Mouse (Mus musculus) lung, postnatal 0 days (tissue): ENCODE results near the gene Camkmt.

Experiments used
- CTCF ChIP-seq: IDR thresholded peaks from 2 replicates; pipeline ENCODE4 v1.5.1; 2016; ENCODE audit warnings: antibody characterized with exemption, mild to moderate bottlenecking
- EP300 ChIP-seq: IDR thresholded peaks from 2 replicates; pipeline ENCODE4 v1.6.1; 2016; ENCODE audit warnings: antibody characterized with exemption, mild to moderate bottlenecking, control low read depth

DNA sequence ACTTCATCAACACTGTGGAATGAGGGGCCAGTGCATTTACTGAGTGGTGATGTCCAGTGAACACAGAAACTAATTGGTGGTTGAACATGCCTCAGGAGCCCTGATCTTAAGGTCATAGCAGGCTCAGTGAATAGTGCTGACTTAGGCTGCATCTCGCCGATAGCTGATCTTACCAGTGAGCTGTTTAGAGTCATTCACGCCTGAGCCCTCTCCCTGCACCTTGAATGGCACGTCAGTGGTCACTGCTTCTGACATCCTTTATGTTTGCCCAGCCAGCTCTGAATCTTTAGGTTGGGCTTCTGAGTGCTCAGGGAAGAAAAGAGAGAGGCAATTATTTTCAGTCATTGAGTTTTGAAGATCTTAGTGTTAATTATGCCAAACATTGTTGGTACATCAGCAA, 81.6 kb downstream of the Camkmt start:
- TF ChIP-seq EP300 = no peak
- no peak for TF ChIP-seq CTCF
